Mouse (Mus musculus) embryonic fibroblast, embryonic 13.5 days (primary cell): ENCODE results near the gene Zyg11a. TPM values are rescaled to one million over a fixed set of nuclear protein-coding genes. Genes with fewer than 3 reads are reported as not detected.

ENCODE experiments used
- H3K27ac ChIP-seq: 2 replicates; pipeline ENCODE4 v1.5.1; 2012; ENCODE audit warnings: low read length, control low read depth, inconsistent platforms; ENCODE audit not compliant: insufficient read depth
- H3K4me1 ChIP-seq: 2 replicates; pipeline ENCODE4 v1.6.1; 2011; ENCODE audit warnings: low read length; ENCODE audit not compliant: control insufficient read depth, insufficient read depth
- H3K4me3 ChIP-seq: 2 replicates; pipeline ENCODE4 v1.5.1; 2011; ENCODE audit warnings: mild to moderate bottlenecking, control low read depth, low read length; ENCODE audit not compliant: insufficient read depth
- CTCF ChIP-seq: IDR thresholded peaks from 2 replicates; pipeline ENCODE4 v1.5.1; 2011; ENCODE audit warnings: mild to moderate bottlenecking, control low read depth, low read length, moderate library complexity, borderline replicate concordance; ENCODE audit not compliant: insufficient read depth
- POLR2A ChIP-seq: IDR thresholded peaks from 2 replicates; pipeline ENCODE4 v1.6.1; 2011; ENCODE audit warnings: low read depth, mild to moderate bottlenecking, control low read depth, low read length, moderate library complexity
- polyA plus RNA-seq: library from polyadenylated mRNA; stranded (reverse); fragments of >200 nt; gene quantifications from 2 replicates; pipeline ENCODE4 v1.2.4, GENCODE M21; 2011; ENCODE audit warnings: low read depth; ENCODE audit not compliant: missing spikeins, insufficient read length

Zyg11a gene
- 0.35 TPM in 2 replicates for polyA plus RNA-seq

DNA sequence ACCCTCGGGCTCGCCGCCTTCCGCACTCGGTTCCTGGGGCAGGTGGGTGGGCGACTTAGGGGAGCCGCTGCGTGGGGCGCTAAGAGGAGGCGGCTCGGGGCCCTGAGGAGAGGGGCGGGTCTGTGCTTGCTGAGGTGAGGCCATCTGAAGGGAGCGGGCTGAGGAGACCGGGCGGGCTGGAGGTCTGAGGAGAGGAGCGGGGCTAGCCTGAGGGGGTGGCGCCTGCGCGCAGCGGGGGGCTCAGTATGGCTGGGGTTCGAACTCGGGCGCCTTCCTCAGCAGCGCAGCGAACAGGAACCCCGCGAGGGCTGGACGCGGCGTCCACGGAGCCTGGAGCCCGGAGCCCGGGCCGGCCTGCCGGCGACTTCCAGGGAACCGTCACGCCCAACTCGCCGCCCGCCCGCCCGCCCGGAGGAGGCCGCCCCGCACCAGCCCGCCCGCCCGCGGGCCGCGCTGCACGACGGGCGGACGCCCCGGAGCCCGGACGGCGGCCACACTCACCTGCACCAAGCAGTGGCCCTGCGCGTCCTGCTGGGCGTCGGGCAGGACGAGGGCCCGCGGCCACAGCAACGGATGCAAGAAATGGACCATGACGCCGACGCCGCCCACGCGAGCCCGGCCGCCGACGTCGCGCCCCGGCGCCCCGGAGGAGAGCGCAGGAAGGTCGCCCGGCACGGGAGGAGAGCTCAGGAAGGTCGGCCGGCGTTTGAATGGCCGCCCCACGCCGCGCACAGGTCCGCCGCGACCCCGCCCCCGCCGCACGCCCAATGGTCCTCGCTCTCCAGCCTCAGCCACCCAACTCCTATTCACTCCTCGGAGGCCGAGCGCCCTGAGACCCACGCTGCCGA is at the start of gene Zyg11a:
Gene Zyg11a (minus strand): TSS at position 717 of the 848 bp plus-strand sequence.
- peak within 1 kb of the TSS; percentile 38 for H3K4me3 ChIP-seq
- TF ChIP-seq POLR2A (no peak), CTCF (no peak)
- no peak within 1 kb of the TSS for H3K27ac ChIP-seq
- H3K4me1 ChIP-seq: peaks cover 2% of the 10 kb centered on the region; the same call in 1 of the 2 replicates

GRCm38 (mm10) chr4:108265774-108266173 is 47.9 kb upstream of the Zyg11a start:
- no peak overlapping the region for H3K27ac ChIP-seq
- no peak overlapping the region for H3K4me3 ChIP-seq
- H3K4me1 ChIP-seq: no peaks in the 10 kb centered on the region
- no peak for TF ChIP-seq POLR2A
- TF ChIP-seq CTCF: no peak

DNA sequence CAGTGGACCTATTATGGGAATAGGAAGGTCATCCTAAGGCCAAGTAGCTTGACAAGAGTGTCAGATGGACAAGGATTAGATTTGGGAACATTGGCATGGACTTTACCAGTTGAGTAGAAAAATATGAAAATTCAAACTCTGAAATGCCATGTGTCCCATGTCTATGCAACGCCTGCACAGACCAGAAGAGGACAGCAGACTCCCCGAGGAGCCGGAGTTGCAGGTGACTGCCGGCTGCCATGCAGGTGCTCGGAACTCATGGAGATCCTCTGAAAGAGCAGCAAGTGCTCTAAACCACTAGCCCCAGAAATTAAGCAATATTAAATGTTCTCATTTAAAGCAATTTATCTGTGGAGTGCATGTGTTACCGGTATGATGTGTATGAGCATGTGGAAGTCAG is 35.5 kb upstream of the Zyg11a start:
- no peak for TF ChIP-seq CTCF

DNA sequence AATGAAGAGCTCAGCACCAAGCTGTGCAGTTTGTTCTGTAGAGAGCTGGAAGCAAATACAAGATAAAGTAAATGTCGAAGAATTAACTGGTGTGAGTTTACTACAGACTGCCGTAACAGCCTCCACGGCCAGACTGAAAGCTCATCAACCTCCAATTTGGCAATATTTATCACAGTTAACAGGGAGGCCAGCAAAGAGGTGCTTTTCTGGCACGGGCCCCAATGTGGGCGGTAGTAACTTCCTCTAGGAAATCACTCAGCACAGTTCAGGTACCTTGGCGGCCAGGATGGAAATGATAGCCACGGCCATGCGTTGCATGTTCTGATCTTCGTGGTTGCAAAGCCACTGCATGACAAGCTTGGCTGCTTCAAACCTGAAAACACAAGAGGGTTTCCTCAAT is 32.7 kb upstream of the Zyg11a start:
- Histone ChIP-seq H3K27ac (no peak overlapping the region), H3K4me3 (no peak overlapping the region), H3K4me1 (no peaks in the 10 kb centered on the region)
- no peak for TF ChIP-seq POLR2A
- no peak for TF ChIP-seq CTCF

More for the DNA sequence above, 35.5 kb upstream of the Zyg11a start:
- Histone ChIP-seq H3K4me3 (no peak overlapping the region), H3K4me1 (no peaks in the 10 kb centered on the region), H3K27ac (no peak overlapping the region)

DNA sequence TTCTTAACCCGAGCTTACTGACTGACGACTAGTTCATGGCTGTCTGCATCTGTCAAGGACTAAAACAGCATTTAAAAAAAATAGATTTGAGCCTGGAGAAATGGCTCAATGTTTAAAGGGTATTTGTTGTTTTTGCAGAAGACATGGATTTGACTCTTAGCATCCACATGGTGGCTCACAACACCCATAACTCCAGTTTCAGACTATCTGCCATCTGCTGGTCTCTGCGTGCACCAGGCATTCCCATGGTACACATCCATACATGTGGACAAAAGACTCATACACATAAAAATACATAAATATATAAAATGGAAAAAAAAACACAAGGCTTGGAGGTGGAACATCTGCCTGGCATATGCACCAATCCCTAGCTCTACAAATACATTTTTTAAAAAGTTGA is 31.5 kb upstream of the Zyg11a start:
- H3K4me1 ChIP-seq: no peaks in the 10 kb centered on the region
- no peak overlapping the region for H3K4me3 ChIP-seq
- no peak overlapping the region for H3K27ac ChIP-seq
- 0 out of 2 replicates have a peak, but pooled peaks have one; percentile 6 for TF ChIP-seq CTCF
- TF ChIP-seq POLR2A: no peak

DNA sequence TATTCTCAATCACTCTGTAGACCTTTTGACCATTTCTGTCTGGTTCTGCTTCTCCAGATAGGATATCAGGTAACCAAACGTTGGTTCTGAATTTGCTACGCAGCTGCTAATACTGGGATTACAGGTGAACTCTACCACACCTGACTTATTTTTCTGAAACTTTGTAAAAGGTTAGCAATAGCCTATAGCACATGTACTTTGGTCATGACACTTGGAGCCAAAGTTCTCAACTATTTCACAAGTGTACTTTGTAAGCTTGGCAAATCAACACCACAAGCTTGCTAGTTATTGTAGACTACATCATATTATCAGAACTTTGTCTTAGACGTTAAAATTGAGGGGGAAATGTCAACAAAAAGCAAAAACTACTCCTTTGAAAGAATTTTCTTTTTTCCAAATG is 15.8 kb upstream of the Zyg11a start:
- H3K4me1 ChIP-seq: no peaks in the 10 kb centered on the region
- H3K27ac ChIP-seq: no peak overlapping the region
- no peak for TF ChIP-seq POLR2A
- no peak for TF ChIP-seq CTCF
- no peak overlapping the region for H3K4me3 ChIP-seq

DNA sequence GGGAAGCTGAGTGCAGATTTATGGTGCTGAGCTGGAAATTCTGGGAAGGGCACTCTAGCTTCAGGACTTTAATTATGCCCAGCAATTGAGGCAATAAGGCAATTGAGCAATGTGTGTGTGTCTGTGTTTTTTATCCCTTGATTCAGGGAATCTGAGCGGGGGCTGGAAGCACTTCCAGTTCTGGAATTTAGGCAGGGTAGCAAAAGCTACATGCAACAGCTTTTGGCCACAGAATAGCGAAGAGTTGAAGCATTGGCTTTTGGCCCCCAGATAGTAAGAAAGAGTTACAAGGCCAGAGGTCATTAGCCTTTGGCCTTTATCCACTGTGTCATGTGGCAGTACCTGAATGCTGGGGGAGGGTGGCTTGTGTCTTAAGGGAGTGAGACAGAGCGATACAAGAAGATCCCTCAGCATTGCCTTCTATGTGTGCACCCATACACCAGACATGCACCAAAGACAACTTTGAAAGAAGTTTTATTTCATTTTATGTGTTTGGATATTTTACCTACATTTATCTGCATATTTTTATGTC is 7.6 kb upstream of the Zyg11a start:
- Histone ChIP-seq H3K27ac (no peak overlapping the region), H3K4me3 (no peak overlapping the region), H3K4me1 (no peaks in the 10 kb centered on the region)
- TF ChIP-seq CTCF: no peak
- no peak for TF ChIP-seq POLR2A

DNA sequence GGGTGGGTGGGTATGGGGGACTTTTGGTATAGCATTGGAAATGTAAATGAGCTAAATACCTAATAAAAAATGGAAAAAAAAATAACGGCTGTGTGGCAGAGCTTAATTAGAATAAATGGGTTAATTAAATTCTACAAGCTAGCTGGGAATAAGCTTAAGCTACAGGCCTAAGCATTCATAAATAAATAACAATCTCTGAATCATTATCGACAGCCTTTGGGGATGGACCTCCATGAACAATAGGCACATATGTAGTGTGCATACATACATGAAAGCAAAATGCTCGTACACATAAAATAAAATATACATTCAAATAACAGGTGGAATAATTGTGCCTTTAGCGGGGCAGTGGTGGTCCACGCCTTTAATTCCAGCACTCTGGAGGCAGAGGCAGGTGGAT is 4.7 kb upstream of the Zyg11a start:
- TF ChIP-seq POLR2A: no peak
- TF ChIP-seq CTCF: no peak
- Histone ChIP-seq H3K4me1 (peaks cover 2% of the 10 kb centered on the region; the same call in 1 of the 2 replicates), H3K27ac (no peak overlapping the region), H3K4me3 (no peak overlapping the region)

GRCm38 (mm10) chr4:108219019-108219418 is 1.2 kb upstream of the Zyg11a start:
- no peak overlapping the region for H3K4me3 ChIP-seq
- TF ChIP-seq CTCF: no peak
- TF ChIP-seq POLR2A: no peak
- peaks cover 2% of the 10 kb centered on the region; the same call in 1 of the 2 replicates for H3K4me1 ChIP-seq
- H3K27ac ChIP-seq: no peak overlapping the region

- no peak for TF ChIP-seq POLR2A
- no peak for TF ChIP-seq CTCF
- no peak overlapping the region for H3K27ac ChIP-seq
- H3K4me3 ChIP-seq: no peak overlapping the region
- H3K4me1 ChIP-seq: no peaks in the 10 kb centered on the region
Measured at GRCm38 (mm10) chr4:108213023-108213422, 4.8 kb downstream of the Zyg11a start.
